Mouse (Mus musculus) adrenal gland (tissue): ENCODE measurements around the gene Umad1.

Experiments used
- intact Hi-C: fragments of 180-260 bp; cut with DNase I; formaldehyde crosslinking; loops from one replicate; pipeline ENCODE4 v1.15.1; 2025

Umad1 gene

DNA sequence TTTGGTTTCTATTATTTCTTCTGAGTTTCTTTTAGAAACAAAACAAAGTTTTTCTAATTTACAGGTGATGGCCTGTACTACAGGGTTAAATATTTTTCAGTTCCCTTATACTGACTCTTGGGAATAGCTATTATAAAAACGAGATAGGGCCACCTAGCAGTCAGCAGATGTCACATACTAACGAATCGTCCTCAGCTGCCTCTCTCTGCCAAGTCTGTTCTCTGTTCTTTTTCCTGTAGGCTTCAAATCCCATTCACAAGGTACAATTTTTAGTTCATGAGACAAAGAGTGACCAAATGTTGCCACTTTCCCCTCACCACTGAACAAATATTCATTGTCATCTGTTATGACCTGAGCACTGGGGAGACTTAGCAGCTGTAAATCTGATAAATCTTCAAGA lies 244.9 kb downstream of the Umad1 start:
- intact Hi-C loops, result no loop called here

DNA sequence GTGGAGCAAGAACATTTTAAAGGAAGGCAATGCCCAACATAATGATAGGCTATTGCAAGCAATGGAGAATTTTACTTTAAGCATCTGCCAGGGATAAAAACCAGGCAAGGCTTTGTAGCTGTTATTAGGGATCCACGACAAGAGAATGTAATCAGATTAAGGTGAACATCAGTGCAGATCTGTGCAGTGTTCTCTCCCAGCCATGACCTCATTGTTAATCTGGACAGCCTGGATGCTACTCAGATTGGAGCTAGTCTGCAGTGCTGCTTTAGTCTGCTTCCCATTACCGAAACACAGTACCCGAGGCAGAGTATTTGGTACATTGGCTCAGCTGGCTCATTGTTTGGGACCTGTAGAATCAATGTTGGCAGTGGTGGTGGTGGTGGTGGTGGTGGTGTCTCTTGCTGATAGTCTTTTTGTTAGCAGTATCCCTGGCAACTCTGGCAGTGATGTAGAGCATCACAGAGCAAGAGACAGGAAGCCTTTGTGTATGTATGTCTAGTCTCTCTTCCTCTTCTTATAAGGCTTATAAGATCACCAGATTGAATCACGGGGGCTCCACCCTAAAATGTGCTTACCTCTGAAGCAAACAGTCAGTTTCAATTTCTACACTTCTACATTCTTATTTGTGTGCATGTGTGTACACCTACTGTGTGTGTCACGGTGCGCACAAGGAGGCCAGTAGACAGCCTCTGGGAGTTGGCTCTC lies 245.6 kb downstream of the Umad1 start:
- intact Hi-C loops, result loop anchor here (5.0 kb wide), 1 partner anchor 242 kb away; no protein-coding TSS in a partner anchor

- intact Hi-C loops, result loop anchor here (5.0 kb wide), 1 partner anchor 244 kb away; no protein-coding TSS in a partner anchor
These were observed 247.5 kb downstream of the Umad1 start for GRCm38 (mm10) chr6:8506631-8507030.
